Mouse (Mus musculus) left cerebral cortex, adult 11 months (tissue): ENCODE results near the gene Arhgap42.

ENCODE experiments used
- DNase-seq: peaks from one replicate; pipeline ENCODE4 v3.0.0; 2022; ENCODE audit warnings: low spot score

Gene Arhgap42

DNA sequence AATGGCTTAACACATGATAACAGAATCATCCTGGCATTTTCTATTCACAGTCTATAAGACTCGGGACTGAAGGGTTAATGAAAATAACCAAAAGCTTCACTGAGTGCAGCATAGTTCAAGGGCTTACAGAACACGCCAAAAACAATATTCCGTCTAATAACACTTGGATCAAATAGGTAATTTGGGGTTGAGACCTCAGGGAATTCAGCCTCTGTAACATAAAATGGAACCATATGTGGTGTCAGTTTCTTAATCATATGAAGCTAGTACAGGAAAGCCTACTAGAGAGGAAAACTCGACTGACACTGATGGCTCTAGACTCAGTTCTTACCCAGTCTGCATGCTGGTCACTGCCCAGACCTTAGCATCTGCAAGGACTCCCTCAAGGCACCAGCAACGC, 95.8 kb downstream of the Arhgap42 start:
- DNase-seq = no peak

DNA sequence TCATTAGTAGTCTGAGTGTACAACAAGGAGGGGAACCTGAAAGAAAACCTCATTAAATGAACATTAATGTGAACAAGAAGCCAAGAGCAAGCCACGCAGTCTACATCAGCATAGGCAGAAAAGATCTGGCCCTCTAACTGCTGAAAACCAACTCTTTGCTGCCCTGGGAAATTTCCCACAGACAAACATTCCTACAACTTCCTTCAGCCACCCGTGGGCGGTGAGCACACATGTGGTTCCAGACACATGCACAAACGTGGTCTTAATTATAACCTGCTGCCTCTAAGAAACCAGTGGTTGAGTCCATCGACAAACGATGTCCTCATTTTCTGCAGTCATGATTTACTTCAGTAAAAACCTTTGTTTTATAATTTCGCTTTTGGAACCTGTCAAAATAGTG, 96.3 kb downstream of the Arhgap42 start:
- no peak for DNase-seq

DNA sequence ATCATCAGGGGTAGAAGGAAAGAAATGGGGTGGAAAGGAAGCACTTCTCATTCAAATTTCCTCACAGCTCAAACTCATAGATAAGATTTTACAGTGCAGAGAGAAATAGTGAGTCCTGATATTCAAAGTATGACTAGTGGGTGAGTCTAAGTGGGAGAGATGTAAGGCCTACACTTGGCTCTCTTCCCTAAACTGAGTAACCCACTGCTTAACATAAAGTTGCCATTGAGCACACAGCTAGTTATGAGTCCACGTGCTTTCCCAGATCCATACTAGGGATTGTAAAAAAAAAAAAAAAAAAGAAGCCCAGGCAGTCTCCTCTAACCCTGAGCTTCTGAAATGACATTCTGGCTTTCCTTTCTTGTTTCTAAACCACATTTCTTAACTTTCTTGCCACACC, 96.8 kb downstream of the Arhgap42 start:
- no peak for DNase-seq

DNA sequence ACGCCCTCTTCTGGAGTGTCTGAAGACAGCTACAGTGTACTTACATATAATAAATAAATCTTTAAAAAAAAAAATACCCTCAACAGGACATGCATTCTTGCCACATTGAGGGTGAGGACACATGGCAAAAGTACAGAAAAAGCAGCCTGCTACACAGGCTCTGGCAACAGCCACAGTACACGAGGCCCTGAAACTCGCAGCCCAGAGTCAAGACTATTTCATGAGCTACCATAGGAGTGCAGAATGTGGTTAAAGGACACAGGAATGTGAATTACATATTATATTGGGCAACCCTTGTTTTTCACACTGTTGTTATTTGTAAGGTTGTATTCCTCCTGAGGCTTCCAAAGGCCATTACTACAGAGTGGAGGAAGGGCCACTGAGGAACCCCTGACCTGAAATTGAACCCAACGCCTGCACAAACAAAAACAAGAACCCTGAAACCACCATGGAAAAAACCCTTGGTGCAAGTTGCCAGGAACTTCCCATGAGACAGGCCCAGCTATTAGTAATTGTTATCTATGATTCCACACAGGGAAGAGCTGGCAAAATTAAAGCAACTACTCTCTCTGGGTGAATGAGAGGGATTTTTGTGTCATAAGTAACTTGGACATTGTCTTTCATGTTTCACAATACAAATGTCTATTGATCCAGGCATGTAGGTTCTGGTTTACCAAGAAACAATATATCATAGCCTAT, 109.8 kb downstream of the Arhgap42 start:
- no peak for DNase-seq

DNA sequence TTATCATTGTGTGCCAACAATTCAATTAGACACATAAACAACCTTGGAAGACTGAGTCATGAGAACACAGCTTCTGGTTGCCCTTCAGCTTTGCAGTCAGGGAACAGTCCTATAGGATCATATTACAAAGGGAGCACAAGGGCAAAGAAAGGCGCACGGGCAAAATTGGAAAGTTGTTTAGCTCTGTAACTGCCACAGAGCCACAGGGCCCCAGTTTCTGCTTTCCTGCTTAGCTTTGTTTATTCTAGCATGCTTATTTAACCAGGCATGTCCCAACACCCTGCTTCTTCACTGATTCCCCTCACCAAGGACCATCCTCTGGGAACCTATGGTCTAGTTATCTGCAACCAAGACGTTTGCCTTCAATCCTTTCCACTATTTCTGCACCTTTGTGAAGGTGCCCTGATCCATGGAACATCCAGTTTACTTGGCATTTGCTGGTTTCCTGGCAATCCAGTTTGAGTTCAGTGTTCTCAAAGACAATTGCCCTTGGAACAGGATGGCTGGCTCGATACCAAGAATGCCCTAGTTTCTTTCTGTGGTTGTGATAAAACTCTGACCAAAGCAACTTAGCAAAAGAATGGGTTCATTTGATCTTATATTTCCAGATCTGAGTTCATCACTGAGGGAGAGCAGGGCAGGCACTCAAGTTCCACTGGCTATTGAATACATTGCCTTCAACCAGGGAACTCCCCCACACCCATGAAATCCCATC, 111.7 kb downstream of the Arhgap42 start:
- no peak for DNase-seq

DNA sequence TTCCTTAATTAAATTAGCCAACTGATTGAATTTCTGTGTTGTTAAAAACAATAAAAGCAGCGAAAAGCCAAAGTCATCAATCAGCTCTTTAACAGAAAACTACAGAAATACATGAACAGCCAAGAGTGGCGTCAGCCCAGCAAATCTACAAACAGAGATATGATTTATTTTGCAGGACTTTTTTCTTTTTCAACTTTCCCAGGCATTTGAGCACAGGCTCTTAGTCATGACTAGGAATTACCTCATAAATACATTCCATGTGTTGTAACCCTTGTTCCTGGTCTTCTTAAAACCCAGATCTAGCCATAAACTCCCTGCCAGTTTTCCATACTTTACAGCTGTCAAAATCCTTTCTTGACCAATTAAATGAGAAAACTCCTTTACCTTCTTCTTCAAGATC, 114.7 kb downstream of the Arhgap42 start:
- DNase-seq = no peak

DNA sequence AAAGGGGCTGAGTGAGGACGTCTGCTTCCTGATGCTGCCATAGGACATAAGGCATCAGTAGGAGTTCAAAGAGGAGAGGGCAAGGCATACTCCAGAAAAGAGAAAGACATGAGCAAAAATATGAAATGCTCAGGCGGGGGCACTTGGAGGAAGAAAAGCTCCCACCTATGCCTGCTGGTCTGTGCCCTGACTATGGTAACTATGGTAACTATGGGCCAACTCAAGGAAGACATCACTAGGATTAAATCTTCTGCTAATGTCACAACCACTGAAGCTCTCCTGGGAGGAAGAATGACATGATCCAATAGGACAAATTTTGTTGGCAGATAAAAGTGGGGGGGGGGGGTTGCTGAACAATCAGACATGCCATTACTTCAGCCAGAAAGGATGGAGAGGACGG, 124.6 kb downstream of the Arhgap42 start:
- no peak for DNase-seq

DNA sequence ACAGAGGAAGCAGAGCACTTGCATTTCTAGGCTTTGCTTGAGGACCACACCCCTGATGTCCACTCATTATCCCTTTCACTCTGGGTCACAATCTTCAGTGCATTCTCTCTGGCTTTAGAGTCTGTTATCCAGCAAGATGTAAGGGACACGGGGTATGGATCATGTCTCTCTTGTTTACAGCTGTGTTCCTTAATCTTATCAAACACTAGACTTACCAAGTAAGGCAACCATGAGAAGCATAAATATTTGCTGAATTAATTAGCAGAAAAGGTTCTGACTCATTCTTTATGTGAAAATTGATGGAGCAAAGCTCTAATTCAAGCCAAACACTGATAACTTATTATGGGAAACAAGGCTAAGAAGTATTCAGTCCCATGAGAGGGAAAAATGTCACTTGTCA, 125.1 kb downstream of the Arhgap42 start:
- DNase-seq = no peak

DNA sequence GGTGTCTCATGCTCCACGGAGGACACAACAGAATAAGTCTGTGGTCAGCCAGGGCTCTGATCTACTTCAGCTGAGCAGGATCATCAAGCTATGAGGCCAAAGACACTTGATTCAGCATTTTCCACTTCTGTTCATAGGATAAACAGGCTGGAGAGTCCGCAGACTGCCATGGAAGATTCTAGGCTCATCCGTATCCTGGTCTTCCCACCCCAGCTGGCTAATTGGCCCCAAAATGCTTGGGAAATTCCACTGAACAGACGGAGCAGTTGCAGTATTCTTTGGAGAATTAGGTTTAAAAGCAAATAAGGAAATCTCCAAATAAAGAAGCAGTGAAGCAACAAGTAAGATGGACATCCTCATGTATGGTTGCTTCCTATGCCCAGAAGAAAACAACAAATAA, 126.0 kb downstream of the Arhgap42 start:
- no peak for DNase-seq

DNA sequence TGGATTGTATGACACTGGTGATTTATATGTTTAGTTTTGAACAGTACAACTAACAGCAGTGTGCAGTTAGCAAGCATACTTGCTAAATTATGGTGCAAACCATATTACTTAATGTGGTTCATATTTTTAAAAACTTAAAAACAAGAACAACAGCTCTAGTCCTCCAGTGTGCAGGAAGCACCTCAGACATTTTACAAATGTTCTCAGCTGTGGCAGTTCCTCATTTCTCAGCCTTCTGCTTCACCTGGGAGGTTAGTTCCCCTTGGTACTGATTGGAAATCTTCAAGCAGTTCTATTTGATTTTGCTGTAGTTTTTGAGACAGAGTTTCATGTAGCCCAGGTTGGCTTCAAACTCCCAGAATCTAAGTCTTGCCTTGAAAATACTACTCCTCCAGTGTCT, 131.2 kb downstream of the Arhgap42 start:
- no peak for DNase-seq

DNA sequence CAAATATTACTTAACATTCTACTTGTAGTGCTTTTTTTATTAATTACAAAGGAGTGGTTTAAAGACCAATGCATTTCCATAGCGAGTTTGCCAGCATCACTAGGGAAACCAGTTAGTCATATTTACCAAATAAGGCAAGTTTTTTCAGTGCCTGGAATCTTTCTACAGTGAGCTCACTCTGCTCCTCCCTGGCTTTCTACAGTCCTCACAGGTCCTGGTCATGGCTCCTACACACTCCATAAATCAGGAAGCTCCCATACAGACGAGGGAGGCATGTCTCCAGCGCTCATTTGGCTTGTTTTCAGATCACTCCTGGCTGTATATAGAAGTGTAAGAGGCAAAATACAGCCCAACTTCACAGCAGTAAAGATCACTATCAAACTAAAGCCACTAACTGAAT, 134.1 kb downstream of the Arhgap42 start:
- no peak for DNase-seq

DNA sequence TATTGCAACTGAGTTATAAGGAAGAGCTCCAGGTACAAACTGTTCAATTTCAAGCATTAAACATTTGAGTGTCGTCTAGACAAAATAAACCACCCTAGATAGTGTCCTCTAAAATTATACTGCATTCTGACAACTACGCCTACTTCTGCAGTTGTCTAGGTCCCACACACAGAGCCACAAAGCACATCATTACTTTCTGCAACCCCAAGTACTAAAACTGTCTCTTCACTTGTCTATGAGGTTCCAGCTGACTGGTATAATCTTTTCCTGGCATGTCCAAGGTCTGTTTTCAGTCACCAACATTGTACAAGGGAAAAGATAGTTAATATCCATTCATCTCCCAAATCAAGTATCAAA, 136.8 kb downstream of the Arhgap42 start:
- DNase-seq = peak; percentile 22

DNA sequence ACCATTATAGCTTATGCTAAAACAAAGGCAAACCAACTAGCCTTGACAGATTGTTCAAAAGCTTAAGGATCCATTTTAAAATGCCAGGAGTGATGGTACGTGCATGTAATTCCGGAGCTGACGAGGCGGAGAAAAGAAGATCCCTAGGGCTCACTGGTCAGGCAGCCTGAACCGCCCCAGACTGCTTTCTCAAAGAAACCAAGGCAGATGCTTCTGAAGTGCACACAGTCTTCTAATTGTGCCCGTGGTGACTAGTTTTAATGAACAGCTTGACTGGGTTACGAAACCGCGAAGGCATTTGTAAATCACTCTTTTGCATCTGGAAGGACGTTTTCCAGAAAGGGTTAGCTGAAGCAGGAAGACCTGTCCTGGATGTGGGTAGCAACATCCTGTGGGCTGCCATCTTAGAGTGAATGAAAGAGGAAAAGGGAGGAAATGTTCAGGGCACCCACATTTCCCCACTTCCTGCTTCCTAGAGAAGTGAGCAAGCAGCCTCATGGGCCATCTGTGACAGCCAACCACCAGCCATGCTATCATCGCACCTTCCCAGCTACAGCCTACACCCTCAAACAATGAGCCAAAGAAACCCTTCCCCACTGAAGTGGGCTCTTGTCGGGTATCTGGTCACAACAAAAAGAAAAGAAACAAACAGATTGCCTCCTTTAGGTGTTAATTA, 137.3 kb downstream of the Arhgap42 start:
- DNase-seq = peak; percentile 23

DNA sequence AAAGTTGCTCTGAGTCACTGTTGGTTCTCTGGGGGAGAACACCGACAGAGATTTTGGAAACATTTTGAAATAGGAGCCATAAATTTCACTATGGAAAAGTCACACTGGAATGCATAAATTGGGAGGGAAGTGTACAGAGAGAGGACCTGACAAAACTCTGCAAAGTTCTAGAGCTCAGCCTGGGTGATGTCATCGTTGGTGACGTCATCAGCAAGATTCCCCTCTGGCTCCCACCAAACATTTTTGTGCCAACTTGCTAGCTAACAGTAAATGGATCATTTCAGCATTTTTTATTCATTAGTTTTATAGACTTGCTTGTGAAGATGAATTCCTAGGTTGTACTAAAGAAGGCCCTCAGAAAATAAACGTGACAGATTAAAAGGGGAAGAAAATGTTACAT, 137.8 kb downstream of the Arhgap42 start:
- no peak for DNase-seq

DNA sequence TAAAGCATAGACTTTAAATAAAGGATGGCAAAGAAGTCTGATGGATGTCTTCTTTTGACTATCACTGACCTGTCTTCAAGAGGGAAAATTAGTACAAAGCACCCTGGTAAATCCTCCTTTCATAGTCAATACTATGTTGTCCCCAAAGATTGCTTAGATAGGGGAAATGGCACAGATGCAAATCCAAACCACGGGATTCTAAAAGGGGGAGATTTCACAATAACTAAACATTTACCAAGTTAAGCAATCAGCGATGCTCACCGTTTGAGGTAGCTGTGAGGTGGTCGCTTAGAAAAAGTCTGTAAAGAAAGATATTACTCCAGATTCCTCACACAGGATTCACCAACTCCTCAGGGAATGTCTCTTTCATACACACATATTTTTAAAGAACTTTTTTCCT, 141.1 kb downstream of the Arhgap42 start:
- no peak for DNase-seq

DNA sequence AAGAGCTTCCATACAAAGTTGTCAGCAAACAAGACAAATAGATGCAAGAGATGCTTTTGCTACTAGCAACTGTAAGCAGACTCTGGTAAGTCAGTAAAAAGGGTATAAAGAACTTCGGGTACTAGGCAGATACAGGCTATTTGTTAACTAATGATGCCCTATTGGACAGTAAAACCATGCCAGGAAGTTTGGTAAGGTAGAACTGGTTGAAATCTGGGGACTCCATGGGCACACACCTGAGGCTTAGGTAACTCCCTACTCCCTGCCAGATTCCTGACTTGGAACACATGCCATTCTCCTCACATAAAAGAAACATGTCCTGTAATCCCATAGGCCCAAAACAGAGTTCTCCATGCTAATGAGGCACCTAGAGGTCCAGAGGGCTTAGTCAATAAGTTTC, 142.1 kb downstream of the Arhgap42 start:
- no peak for DNase-seq

DNA sequence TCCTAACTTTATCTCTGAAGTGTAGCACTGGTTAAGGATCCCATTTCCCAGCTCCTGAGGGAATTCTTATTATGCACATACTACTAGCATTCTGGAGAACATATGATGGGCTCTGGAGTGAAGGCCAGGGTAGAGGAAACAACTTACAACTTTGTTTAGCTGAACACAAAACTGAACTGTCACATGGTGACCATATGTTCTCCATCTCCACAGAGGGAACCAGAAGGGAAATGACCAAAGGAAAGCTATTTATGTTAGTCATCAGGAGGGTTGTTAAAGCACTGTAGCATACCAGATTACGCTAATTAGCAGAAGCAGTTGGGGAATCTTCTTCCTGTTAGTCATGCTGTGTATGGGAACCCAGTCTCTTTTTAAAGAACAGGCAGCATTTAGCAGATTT, 145.8 kb downstream of the Arhgap42 start:
- no peak for DNase-seq

DNA sequence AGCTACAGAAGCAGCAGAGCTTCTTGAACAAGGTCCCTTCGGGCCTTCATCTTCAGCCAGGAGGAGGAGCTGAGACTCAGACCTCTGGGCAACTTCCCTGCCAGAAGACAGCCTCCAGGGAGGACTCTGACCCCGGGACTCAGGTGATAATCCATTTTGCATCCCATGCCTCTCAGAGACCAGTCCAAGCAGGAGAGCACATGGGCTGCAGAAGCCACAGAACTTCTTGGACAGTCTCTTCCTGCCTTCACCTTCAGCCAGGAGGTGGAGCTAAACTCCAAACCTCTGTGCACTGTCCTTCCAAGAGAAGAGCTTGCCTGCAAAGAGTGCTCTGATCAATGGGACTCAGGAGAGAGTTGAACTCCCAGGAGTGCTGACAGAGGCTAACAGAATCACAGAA, 155.5 kb downstream of the Arhgap42 start:
- no peak for DNase-seq

DNA sequence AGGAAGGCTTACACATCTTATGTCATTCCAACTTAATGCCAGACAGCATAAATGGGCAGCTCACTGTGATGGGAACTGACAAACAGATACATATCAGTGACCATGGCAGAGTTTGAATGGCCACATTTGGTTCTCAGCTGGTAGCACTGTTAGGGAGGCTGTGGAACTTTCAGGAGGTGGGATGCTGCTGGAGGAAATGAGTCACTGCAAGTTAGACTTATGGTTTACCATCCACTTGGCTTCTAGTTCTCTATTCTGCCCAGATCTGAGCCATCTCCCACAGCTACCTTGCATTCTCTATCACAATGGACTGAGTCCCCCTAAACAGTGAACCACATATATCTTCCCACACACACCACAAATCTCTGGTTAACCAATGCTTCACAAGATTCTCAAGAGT, 186.0 kb downstream of the Arhgap42 start:
- DNase-seq = no peak

DNA sequence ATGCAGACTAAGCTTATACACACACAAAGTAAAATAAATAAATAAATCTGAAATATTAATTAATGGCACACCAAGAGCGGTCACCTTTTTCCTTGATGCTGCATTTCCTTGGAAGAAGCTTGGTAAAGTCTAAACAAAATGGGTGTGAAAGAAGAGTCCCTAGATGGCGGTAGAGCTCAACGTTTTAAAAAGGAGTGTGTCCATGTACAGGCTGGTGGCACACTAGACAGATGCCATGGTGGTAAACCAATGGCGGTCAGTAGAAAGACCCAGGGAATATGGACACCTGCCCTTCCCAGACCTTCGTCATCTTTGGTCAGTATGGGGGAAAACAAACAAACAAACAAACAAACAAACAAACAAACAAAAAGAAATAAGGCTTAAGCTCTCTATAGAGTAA, 187.7 kb downstream of the Arhgap42 start:
- DNase-seq = peak; percentile 18

DNA sequence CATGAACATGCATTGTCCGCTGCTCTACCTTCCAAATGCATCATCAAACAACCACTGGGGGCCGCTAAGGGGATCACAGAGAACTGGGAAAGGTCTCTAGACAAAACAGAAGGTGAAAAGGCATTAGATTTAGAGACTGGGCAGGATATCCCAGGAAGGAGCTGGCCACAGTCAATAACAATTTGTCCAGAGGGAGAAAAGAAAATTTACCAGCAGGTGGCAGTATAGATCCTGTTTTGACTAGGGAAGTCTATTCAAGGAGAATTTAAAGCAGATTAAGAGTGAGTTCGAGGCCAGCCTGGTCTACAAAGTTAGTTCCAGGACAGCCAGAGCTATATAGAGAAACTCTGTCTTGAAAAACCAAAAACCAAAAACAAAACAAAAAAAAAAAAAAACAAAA, 189.7 kb downstream of the Arhgap42 start:
- DNase-seq = no peak

DNA sequence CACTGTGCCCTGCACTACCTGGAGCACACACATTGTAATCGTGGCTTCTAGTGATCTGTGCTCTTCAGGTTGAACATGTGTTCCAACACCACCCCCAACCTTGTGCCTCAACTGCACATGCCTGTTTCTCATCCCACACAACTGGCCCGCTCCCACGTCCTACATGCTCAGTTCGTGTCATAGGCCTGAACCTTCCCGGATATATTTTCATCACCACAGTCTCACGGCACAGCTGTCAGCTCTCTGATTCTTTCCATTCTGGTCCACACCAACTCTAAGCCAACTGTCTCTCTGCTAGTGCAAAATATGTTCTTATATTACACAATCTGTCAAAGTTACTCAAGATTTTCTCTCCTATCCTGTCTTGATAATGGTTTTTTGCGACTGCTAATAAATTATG, 197.9 kb downstream of the Arhgap42 start:
- DNase-seq = peak; percentile 30

DNA sequence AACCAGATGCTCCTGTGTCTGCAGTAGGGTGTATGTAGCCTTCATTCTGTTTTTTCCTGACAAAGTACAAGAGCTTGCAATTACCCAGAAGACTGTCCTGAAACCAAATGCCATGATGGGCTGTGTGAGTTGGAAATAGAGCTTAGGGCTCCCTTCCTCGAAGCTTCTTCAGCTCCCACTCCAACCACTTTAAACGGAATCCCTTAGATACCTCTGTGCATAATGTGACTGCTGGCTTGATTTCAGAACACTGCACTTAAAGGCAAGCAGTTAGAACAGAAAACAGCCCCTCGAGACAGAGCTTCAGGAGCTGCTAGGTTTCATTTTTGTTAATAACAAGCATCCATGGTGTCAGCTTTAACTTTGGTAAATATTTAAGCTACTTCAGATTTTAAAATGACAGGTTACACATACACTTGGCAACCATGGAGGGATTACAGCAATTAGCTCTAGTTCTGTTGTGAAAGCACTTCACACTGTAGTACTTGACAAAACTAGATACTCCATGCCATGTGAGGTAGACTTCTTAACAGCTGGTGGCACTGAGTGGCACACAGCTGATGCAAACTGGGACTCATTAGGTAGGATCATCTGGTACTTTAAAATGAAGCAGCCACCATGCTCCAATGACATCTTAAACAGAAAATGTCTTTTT, 201.8 kb downstream of the Arhgap42 start:
- DNase-seq = no peak
